Mouse (Mus musculus) T-helper 2 cell (primary cell): Measurements from ENCODE around the gene Gstp2.
"Not testable (repeated sequence)": the region's sequence is repeated elsewhere in the genome, so short reads cannot be mapped to it uniquely, and the experiment has no call there.

ENCODE experiments used
- in situ Hi-C: fragments of 300-600 bp; cut with MboI, MseI; formaldehyde crosslinking; loops from one replicate; pipeline ENCODE4 v1.15.1; 2025; ENCODE audit warnings: high pct_unique_total_duplicates

Gene Gstp2

GRCm38 (mm10) chr19:4051741-4052515 is 6.1 kb upstream of the Gstp2 start:
- in situ Hi-C loops: no loop called here

GRCm38 (mm10) chr19:4051016-4051415 is 5.2 kb upstream of the Gstp2 start:
- in situ Hi-C loops: no loop called here

- in situ Hi-C loops: not testable (repeated sequence)
Observed at GRCm38 (mm10) chr19:4049069-4049468, 3.2 kb upstream of the Gstp2 start.

- in situ Hi-C loops: no loop called here
Observed at GRCm38 (mm10) chr19:4047859-4048258, 2.0 kb upstream of the Gstp2 start.

- in situ Hi-C loops: no loop called here
Observed at GRCm38 (mm10) chr19:4046866-4047254, 1.0 kb upstream of the Gstp2 start.

- in situ Hi-C loops: not testable (repeated sequence)
Observed at GRCm38 (mm10) chr19:4044109-4044508, 1.7 kb downstream of the Gstp2 start.

GRCm38 (mm10) chr19:4042124-4042523 is 3.7 kb downstream of the Gstp2 start:
- in situ Hi-C loops: no loop called here

GRCm38 (mm10) chr19:4041500-4041899 is 4.3 kb downstream of the Gstp2 start:
- in situ Hi-C loops: not testable (repeated sequence)

- in situ Hi-C loops: not testable (repeated sequence)
Observed at GRCm38 (mm10) chr19:4040941-4041340, 4.9 kb downstream of the Gstp2 start.

- in situ Hi-C loops: no loop called here
Observed at GRCm38 (mm10) chr19:4037788-4038232, 8.0 kb downstream of the Gstp2 start, which contains the start of gene Gstp1. TSS of gene Gstp1 (minus strand) at chr19:4037985.

GRCm38 (mm10) chr19:4037154-4037787 is 8.6 kb downstream of the Gstp2 start:
- in situ Hi-C loops: not testable (repeated sequence)

- in situ Hi-C loops: no loop called here
Observed at GRCm38 (mm10) chr19:4036327-4037045, 9.3 kb downstream of the Gstp2 start.

GRCm38 (mm10) chr19:4033742-4034141 is 12.1 kb downstream of the Gstp2 start:
- in situ Hi-C loops: no loop called here

- in situ Hi-C loops: no loop called here
Observed at GRCm38 (mm10) chr19:4033298-4033697, 12.5 kb downstream of the Gstp2 start.

GRCm38 (mm10) chr19:4032668-4033067 is 13.2 kb downstream of the Gstp2 start:
- in situ Hi-C loops: no loop called here

- in situ Hi-C loops: loop anchor here (10.0 kb wide), 1 partner anchor 1837 kb away; no protein-coding TSS in a partner anchor
Observed at GRCm38 (mm10) chr19:4027576-4027975, 18.2 kb downstream of the Gstp2 start.

- in situ Hi-C loops: loop anchor here (10.0 kb wide), 1 partner anchor 1842 kb away; no protein-coding TSS in a partner anchor
Observed at GRCm38 (mm10) chr19:4023185-4023584, 22.6 kb downstream of the Gstp2 start.

GRCm38 (mm10) chr19:4018743-4019583 is 26.9 kb downstream of the Gstp2 start:
- in situ Hi-C loops: no loop called here

GRCm38 (mm10) chr19:4017921-4018587 is 27.8 kb downstream of the Gstp2 start:
- in situ Hi-C loops: no loop called here

GRCm38 (mm10) chr19:4015635-4016034 is 30.2 kb downstream of the Gstp2 start:
- in situ Hi-C loops: no loop called here

- in situ Hi-C loops: no loop called here
Observed at GRCm38 (mm10) chr19:4014802-4015201, 31.0 kb downstream of the Gstp2 start.
